Mouse (Mus musculus): ENCODE measurements around the gene Cabp7. TPM values are rescaled to one million over a fixed set of nuclear protein-coding genes. Genes with fewer than 3 reads are reported as not detected.
A peak's percentile ranks its signal among the peaks of the same experiment; 100 is the strongest.

The Cabp7 gene
- total and polyA plus RNA-seq, 3 experiments, result 0.51 TPM; not detected in 2

- Histone ChIP-seq H3K27ac (ENCODE audit: insufficient read depth, low read depth) (no peak overlapping the region), H3K4me3 (replicated peaks in 1 of 3; ENCODE audit: low read depth in 2 of 3, low read length in 2 of 3, poor library complexity in 1 of 3) (no peak overlapping the region), H3K36me3 (replicated peaks in 1 of 2; ENCODE audit: control insufficient read depth in 1 of 2, insufficient read depth in 1 of 2, low read length in 1 of 2) (peaks cover 0 to 18% of the 10 kb centered on the region in 2 experiments), H3K4me2 (ENCODE audit: insufficient read depth, low read depth, poor library complexity, severe bottlenecking) (no peak overlapping the region), H3K79me2 (replicated peaks; ENCODE audit: control insufficient read depth, extremely low read depth, insufficient read depth, poor library complexity, severe bottlenecking) (no peaks in the 10 kb centered on the region), H3K4me1 (ENCODE audit: control insufficient read depth in 1 of 2, insufficient read depth in 2 of 2) (peaks cover 4 to 31% of the 10 kb centered on the region in 2 experiments; a peak in 2 of 4 replicates), H3K9ac (ENCODE audit: insufficient read depth, low read depth) (no peak overlapping the region), H3K9me3 (replicated peaks; ENCODE audit: low read length) (no peaks in the 10 kb centered on the region), H3K27me3 (replicated peaks) (no peaks in the 10 kb centered on the region)
- TF ChIP-seq ZC3H11A (IDR thresholded peaks at IDR 0.05; ENCODE audit: low read depth, low read length), result no peak
- TF ChIP-seq CTCF (conservative IDR thresholded peaks at IDR 0.05 in 1 of 2, IDR thresholded peaks at IDR 0.05 in 1 of 2; ENCODE audit: low read depth in 2 of 2, low read length in 2 of 2), result no peak
- no peak for TF ChIP-seq JUND (conservative IDR thresholded peaks at IDR 0.05; ENCODE audit: low read depth, low read length)
- TF ChIP-seq EP300 (IDR thresholded peaks at IDR 0.05; ENCODE audit: low read length), result no peak
- TF ChIP-seq KAT2A (IDR thresholded peaks at IDR 0.05; ENCODE audit: insufficient replicate concordance, low read length), result no peak
- TF ChIP-seq PAX5 (IDR thresholded peaks at IDR 0.05; ENCODE audit: low read length), result no peak
- TF ChIP-seq CHD1 (IDR thresholded peaks at IDR 0.05; ENCODE audit: low read depth, low read length), result no peak
- no peak for DNase-seq (ENCODE audit: extremely low read depth)
- in situ Hi-C loops (cut with MboI; ENCODE audit: low pct_ligation_motif_present, low pct_unique_long_range_greater_than_20kb, low sequenced_read_pairs), result no loop called here
- dilution Hi-C loops (cut with MboI; ENCODE audit: extremely low pct_ligation_motif_present, extremely low pct_unique_long_range_greater_than_20kb, low sequenced_read_pairs), result no loop called here
Measured at GRCm38 (mm10) chr11:4688632-4689380, 57.8 kb downstream of the Cabp7 start.

GRCm38 (mm10) chr11:4687874-4688273, 58.7 kb downstream of the Cabp7 start:
- H3K4me2 ChIP-seq (ENCODE audit: insufficient read depth, low read depth, poor library complexity, severe bottlenecking), result no peak overlapping the region
- TF ChIP-seq TBP (conservative IDR thresholded peaks at IDR 0.05; ENCODE audit: low read depth, low read length) (no peak), ZKSCAN1 (IDR thresholded peaks at IDR 0.05; ENCODE audit: borderline replicate concordance, low read depth, low read length) (no peak), GABPA (IDR thresholded peaks at IDR 0.05; ENCODE audit: insufficient replicate concordance, low read depth, low read length) (no peak), BHLHE40 (IDR thresholded peaks at IDR 0.05; ENCODE audit: low read depth, low read length) (no peak), ELF1 (IDR thresholded peaks at IDR 0.05; ENCODE audit: low read depth, low read length) (no peak), CTCF (conservative IDR thresholded peaks at IDR 0.05 in 1 of 2, IDR thresholded peaks at IDR 0.05 in 1 of 2; ENCODE audit: low read depth in 2 of 2, low read length in 2 of 2) (no peak), ZNF384 (IDR thresholded peaks at IDR 0.05; ENCODE audit: low read depth, low read length) (no peak), MEF2A (IDR thresholded peaks at IDR 0.05; ENCODE audit: borderline replicate concordance, low read depth, low read length) (no peak), SMC3 (IDR thresholded peaks at IDR 0.05; ENCODE audit: low read depth, low read length) (no peak), MAZ (IDR thresholded peaks at IDR 0.05; ENCODE audit: low read depth, low read length) (no peak), POLR2A (IDR thresholded peaks at IDR 0.05; ENCODE audit: low read depth, low read length) (no peak), MAFK (IDR thresholded peaks at IDR 0.05; ENCODE audit: insufficient replicate concordance, low read length) (no peak), IRF4 (IDR thresholded peaks at IDR 0.05; ENCODE audit: low read depth, low read length) (no peak), NRF1 (IDR thresholded peaks at IDR 0.05; ENCODE audit: low read depth, low read length) (no peak), ZMIZ1 (IDR thresholded peaks at IDR 0.05; ENCODE audit: low read depth, low read length) (no peak), HCFC1 (IDR thresholded peaks at IDR 0.05; ENCODE audit: low read depth, low read length) (no peak), UBTF (IDR thresholded peaks at IDR 0.05; ENCODE audit: low read depth, low read length) (no peak)
- peaks cover 4 to 32% of the 10 kb centered on the region in 2 experiments; a peak in 2 of 4 replicates for H3K4me1 ChIP-seq (ENCODE audit: control insufficient read depth in 1 of 2, insufficient read depth in 2 of 2)
- DNase-seq (ENCODE audit: extremely low read depth), result peak; percentile 56
- H3K27ac ChIP-seq (ENCODE audit: insufficient read depth, low read depth), result no peak overlapping the region
- no peak overlapping the region for H3K4me3 ChIP-seq (replicated peaks in 1 of 3; ENCODE audit: low read depth in 2 of 3, low read length in 2 of 3, poor library complexity in 1 of 3)
- no peaks in the 10 kb centered on the region for H3K9me3 ChIP-seq (replicated peaks; ENCODE audit: low read length)
- H3K27me3 ChIP-seq (replicated peaks), result no peaks in the 10 kb centered on the region
- dilution Hi-C loops (cut with MboI; ENCODE audit: extremely low pct_ligation_motif_present, extremely low pct_unique_long_range_greater_than_20kb, low sequenced_read_pairs), result no loop called here
- no peak overlapping the region for H3K9ac ChIP-seq (ENCODE audit: insufficient read depth, low read depth)
- in situ Hi-C loops (cut with MboI; ENCODE audit: low pct_ligation_motif_present, low pct_unique_long_range_greater_than_20kb, low sequenced_read_pairs), result no loop called here
- H3K36me3 ChIP-seq (replicated peaks in 1 of 2; ENCODE audit: control insufficient read depth in 1 of 2, insufficient read depth in 1 of 2, low read length in 1 of 2), result peaks cover 7 to 28% of the 10 kb centered on the region in 2 experiments
- no peaks in the 10 kb centered on the region for H3K79me2 ChIP-seq (replicated peaks; ENCODE audit: control insufficient read depth, extremely low read depth, insufficient read depth, poor library complexity, severe bottlenecking)
